Mouse (Mus musculus) intestine, embryonic 15.5 days (tissue): ENCODE measurements around the gene Atp1a1. TPM values are rescaled to one million over a fixed set of nuclear protein-coding genes. Genes with fewer than 3 reads are reported as not detected.

ENCODE experiments used
- ATAC-seq: fragments of 200-750 bp; cut with Nextera tagmentation; 2 replicates; pipeline ENCODE4 v1.8.0; 2017; ENCODE audit warnings: moderate TSS enrichment, moderate library complexity
- H3K27ac ChIP-seq: fragments of 300-500 bp; sonication (generic); 2 replicates; pipeline ENCODE4 v1.5.1; 2015; ENCODE audit warnings: mild to moderate bottlenecking, inconsistent platforms
- H3K27me3 ChIP-seq: fragments of 300-500 bp; sonication (generic); replicated peaks from 2 replicates; pipeline ENCODE4 v1.6.1; 2015; ENCODE audit warnings: inconsistent platforms
- H3K36me3 ChIP-seq: fragments of 300-500 bp; sonication (generic); 2 replicates; pipeline ENCODE4 v1.6.1; 2015; ENCODE audit warnings: inconsistent platforms
- H3K4me1 ChIP-seq: fragments of 300-500 bp; sonication (generic); replicated peaks from 2 replicates; pipeline ENCODE4 v1.6.1; 2015; ENCODE audit warnings: inconsistent platforms
- H3K4me2 ChIP-seq: fragments of 300-500 bp; sonication (generic); replicated peaks from 2 replicates; pipeline ENCODE4 v1.6.1; 2015; ENCODE audit warnings: mild to moderate bottlenecking, inconsistent platforms
- H3K4me3 ChIP-seq: fragments of 300-500 bp; sonication (generic); replicated peaks from 2 replicates; pipeline ENCODE4 v1.5.1; 2015; ENCODE audit warnings: inconsistent platforms
- H3K9ac ChIP-seq: fragments of 300-500 bp; sonication (generic); 2 replicates; pipeline ENCODE4 v1.6.1; 2015; ENCODE audit warnings: inconsistent platforms
- H3K9me3 ChIP-seq: fragments of 300-500 bp; sonication (generic); 2 replicates; pipeline ENCODE4 v1.6.1; 2016; ENCODE audit warnings: inconsistent platforms
- WGBS: fragments of 180-500 bp; shearing (Covaris S2); methylation state at CpG from one replicate; pipeline ENCODE4 v1.1.7; 2015; 5-methylcytosine and 5-hydroxymethylcytosine counted together
- polyA plus RNA-seq: library from polyadenylated mRNA; unstranded; fragments of >200 nt; fragmentation: Nextera tagmentation; extraction: Ambion mirVana; gene quantifications from 2 replicates; pipeline ENCODE4 v1.2.1, GENCODE M21; 2015

Gene Atp1a1
- polyA plus RNA-seq, 1 experiment from 2014 or later: 247 TPM

DNA sequence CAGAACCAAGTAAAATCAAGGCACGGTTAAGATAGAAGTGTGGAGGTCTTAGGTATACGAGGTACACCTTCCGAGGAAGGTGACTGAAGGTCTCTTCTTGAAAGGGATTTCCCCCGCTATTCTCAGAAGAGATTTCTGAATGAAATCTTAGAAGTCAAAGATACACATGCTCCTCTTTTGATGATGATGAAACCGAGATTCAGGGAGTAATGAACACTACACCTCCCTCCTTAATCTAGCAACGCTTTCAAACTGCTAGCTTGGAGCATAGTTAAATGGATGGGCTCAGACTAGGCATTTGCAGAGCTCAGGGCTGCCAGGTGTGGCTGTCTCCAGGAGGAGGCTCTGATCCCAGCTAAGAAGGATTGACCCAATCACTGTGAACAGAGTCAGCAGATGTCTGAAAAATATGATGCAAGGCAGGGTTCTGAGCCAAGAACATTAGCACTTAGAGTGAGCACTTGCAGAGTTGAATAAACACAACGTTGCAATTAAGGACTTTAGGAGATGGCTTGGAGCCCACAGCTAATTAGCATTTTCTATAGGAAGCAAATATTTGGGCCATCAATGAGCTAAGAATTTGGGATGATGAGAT is 2.5 kb upstream of the Atp1a1 start:
- Histone ChIP-seq H3K4me1 (peaks cover 4% of the 10 kb centered on the region; the same call in 1 of the 2 replicates), H3K9ac (no peak overlapping the region), H3K9me3 (no peaks in the 10 kb centered on the region), H3K4me2 (no peak overlapping the region), H3K27ac (no peak overlapping the region), H3K4me3 (no peak overlapping the region), H3K27me3 (no peaks in the 10 kb centered on the region), H3K36me3 (no peaks in the 10 kb centered on the region)
- no peak for ATAC-seq
- WGBS: 74% methylated on average over 7 of the region's 7 CpGs

DNA sequence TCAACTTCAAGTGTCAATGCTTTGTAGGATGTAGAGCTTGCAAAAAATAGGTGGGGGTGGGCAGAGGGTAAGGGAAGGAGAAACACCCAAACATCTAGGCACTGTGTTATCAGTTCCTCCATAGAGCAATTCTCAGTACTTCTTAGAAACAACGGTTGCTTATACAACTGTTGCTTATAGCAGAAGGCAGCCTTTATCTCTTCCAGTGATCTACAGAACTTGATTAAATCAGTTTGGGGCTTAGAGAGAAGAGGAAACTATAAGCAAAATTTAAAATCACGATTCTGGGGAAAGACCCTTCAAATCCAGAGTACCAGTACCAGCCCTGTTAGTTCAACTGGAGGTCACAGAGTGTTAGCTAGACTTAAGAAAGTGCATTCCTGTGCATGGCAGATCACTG is 1.2 kb upstream of the Atp1a1 start:
- Histone ChIP-seq H3K4me2 (no peak overlapping the region), H3K9ac (no peak overlapping the region), H3K4me1 (peaks cover 14% of the 10 kb centered on the region), H3K27ac (no peak overlapping the region), H3K9me3 (no peaks in the 10 kb centered on the region), H3K4me3 (no peak overlapping the region), H3K36me3 (no peaks in the 10 kb centered on the region), H3K27me3 (no peaks in the 10 kb centered on the region)
- ATAC-seq: no peak
- 34% methylated on average over 2 of the region's 2 CpGs for WGBS

DNA sequence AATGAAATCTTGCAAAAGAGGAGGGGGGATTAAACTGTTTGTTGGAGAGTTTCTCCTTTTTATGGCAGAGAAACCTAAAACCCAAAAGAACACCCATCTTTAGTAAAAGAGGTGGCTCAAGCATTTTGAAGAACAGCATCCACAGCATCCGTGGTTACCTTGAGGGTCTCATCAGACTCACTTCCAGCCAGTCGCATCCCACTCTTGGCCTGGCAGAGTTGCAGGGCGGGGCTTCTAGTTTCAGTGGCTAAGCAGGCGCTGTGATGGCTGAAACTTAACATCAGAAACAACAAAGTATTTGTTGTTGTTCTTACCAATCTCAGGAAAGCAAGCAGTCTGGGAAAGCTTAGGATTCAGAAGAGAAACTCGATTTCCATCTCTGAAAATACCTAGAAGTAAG is 807 bp upstream of the Atp1a1 start:
- H3K4me3 ChIP-seq: peak overlapping the region; percentile 93
- no peaks in the 10 kb centered on the region for H3K27me3 ChIP-seq
- no peaks in the 10 kb centered on the region for H3K9me3 ChIP-seq
- H3K27ac ChIP-seq: peak overlapping the region; percentile 98; the same call in 1 of the 2 replicates
- peaks cover 18% of the 10 kb centered on the region for H3K4me1 ChIP-seq
- H3K9ac ChIP-seq: peak overlapping the region; percentile 95; the same call in 1 of the 2 replicates
- WGBS: 28% methylated on average over 5 of the region's 5 CpGs
- no peaks in the 10 kb centered on the region for H3K36me3 ChIP-seq
- peak overlapping the region; percentile 84 for H3K4me2 ChIP-seq
- ATAC-seq: no peak

DNA sequence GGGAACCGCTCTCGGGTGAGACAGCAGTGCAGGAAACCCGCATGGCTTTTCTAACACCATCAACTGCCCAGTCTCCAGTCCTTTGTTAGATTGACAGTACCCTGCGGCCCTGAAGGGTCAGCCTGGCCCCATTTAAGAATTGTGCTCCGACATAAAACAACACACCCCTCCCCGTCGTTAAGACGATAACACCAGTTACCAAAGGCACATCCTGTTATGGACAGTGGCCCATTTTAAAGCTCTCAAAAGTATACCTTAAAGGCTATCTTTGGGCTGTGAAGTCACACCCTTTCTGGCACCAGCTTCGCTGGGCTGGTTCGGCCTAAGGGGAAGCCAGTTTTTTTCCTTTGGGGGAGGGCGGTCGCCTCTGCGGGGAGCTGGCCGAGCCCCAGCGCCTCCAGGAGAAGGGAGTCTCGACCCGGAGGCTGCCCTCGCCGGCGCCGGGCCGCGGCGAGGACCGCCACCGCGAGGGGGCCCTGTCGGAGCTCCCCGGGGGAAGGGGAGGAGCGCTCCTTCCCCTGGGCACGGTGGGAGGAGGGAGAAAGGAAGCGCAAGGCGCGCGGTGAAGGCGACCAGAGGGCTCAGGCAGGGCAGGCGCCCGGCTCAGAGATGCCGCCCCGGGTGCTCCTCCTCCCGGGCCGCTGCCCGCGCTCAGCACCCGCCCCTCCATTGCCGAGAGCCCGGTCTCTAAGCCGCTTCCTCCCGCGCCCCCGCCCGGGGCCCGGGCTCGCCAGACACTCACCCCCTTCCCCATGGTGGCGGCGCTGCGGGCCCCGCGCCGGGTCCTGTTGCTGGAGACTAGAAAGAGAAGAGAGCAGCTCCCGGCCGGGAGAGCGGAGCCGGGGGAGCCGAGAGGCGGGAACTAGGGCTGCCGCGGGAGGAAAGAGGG is 579 bp downstream of the Atp1a1 start:
- Histone ChIP-seq H3K27ac (peak overlapping the region; percentile 98), H3K27me3 (no peaks in the 10 kb centered on the region), H3K9ac (peak overlapping the region; percentile 95), H3K4me3 (peak overlapping the region; percentile 93), H3K4me1 (peaks cover 28% of the 10 kb centered on the region), H3K9me3 (no peaks in the 10 kb centered on the region), H3K4me2 (peak overlapping the region; percentile 84), H3K36me3 (no peaks in the 10 kb centered on the region)
- under 1% methylated on average over 65 of the region's 68 CpGs for WGBS
- peak; percentile 85 for ATAC-seq

DNA sequence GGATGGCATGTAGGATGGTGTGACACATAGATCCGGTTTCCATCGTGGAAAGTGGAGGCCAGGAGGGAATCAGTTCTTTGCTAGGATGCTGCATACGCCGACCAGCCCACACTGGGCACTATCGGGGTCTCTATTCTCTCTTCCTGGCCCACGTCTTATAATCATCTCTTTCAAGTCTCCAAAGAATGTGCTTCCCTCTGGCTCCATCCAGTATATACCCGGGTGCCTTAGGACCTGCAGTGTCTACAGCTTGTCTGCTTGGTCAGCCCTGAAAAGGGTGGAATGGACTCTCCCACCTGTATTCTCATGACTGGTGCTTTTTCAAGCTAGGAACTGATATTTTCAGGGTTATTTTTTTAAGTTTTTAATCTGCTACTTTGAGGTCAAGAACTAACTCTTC is 1.3 kb downstream of the Atp1a1 start:
- WGBS: 19% methylated on average over 7 of the region's 7 CpGs
- H3K9me3 ChIP-seq: no peaks in the 10 kb centered on the region
- peak overlapping the region; percentile 84 for H3K4me2 ChIP-seq
- no peak for ATAC-seq
- peak overlapping the region; percentile 93 for H3K4me3 ChIP-seq
- peak overlapping the region; percentile 98 for H3K27ac ChIP-seq
- H3K4me1 ChIP-seq: peaks cover 34% of the 10 kb centered on the region
- H3K9ac ChIP-seq: peak overlapping the region; percentile 95
- no peaks in the 10 kb centered on the region for H3K27me3 ChIP-seq
- H3K36me3 ChIP-seq: no peaks in the 10 kb centered on the region

DNA sequence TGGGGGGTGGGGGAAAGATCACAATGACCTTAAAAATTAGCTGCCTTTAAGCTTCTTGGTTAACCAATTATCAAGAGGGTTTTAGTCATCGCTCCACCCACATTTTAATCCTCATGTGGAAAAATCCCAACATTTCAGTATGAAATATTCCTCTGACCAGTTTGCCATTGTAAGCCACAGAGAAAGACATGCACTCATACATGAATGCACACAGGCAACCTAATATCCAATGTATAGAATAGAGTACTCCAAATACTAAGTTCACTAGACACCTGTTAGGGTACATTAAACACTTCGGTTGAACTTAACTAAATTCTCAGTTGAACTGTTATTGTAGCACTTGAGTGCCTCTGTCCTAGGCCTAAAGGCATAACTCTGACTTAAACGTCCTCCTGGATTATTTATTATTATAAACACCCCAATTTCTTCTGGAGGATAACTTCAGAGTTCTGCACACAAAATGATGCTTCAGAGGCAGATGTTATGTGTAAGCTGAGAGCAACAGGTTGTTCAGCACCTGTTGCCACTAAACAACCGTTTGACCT is 1.9 kb downstream of the Atp1a1 start:
- Histone ChIP-seq H3K9me3 (no peaks in the 10 kb centered on the region), H3K4me2 (peak overlapping the region; percentile 84), H3K4me3 (peak overlapping the region; percentile 93), H3K27me3 (no peaks in the 10 kb centered on the region), H3K4me1 (peaks cover 40% of the 10 kb centered on the region), H3K9ac (peak overlapping the region; percentile 95; the same call in 1 of the 2 replicates), H3K27ac (peak overlapping the region; percentile 98; the same call in 1 of the 2 replicates), H3K36me3 (no peaks in the 10 kb centered on the region)
- WGBS: 44% methylated on average over 4 of the region's 4 CpGs
- ATAC-seq: no peak

DNA sequence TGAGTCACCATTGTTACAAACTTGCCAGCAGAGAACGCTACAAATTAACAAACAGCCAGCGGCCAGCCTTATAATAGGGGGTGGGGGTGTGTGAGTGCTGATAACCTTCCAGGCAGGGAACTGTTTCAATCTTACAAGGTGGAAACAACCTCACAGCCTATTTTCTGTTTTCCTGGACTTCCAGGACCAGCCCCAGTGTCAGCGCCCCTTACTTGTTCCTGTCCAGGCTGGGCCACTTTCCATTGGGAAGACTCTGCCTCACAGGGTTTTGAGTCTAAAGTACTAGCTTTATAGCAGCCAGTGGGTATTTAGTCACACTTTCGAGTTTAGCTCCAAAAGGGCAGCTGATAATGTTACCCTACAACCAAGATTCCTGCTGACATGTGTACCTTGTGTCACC is 2.8 kb downstream of the Atp1a1 start:
- WGBS: 27% methylated on average over 4 of the region's 4 CpGs
- Histone ChIP-seq H3K9ac (0 out of 2 replicates have a peak overlapping the region, but pooled peaks have one; percentile 21), H3K36me3 (no peaks in the 10 kb centered on the region), H3K4me1 (peaks cover 47% of the 10 kb centered on the region), H3K27ac (peak overlapping the region; percentile 66), H3K4me2 (peak overlapping the region; percentile 84), H3K4me3 (peak overlapping the region; percentile 15), H3K27me3 (no peaks in the 10 kb centered on the region), H3K9me3 (no peaks in the 10 kb centered on the region)
- 0 out of 2 replicates have a peak, but pooled peaks have one; percentile 0 for ATAC-seq

DNA sequence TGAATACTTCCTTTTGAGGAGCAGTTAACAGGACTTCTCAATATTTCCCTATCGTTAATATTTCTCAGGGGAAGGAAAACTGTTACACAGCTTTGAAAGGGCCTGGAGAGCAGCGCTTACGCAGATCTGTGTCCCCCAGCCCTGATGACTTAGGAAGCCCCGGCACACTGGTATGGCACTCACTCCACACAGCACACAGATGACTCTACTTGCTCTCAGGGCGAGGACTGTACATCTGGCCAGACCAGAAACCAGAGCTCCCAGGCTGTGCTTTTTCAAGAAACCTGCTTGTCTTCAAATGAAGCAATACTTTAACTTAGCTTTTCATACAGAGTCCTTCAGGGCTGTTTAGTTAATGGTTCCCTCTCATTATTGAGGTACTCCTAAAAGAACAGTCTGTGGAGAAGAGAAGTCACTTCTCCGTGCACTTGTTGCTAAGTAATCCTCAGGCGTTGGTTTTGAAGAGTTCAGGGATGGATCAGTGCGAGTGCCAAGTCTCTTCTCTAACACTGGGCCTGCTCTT is 3.4 kb downstream of the Atp1a1 start:
- peak overlapping the region; percentile 15 for H3K4me3 ChIP-seq

DNA sequence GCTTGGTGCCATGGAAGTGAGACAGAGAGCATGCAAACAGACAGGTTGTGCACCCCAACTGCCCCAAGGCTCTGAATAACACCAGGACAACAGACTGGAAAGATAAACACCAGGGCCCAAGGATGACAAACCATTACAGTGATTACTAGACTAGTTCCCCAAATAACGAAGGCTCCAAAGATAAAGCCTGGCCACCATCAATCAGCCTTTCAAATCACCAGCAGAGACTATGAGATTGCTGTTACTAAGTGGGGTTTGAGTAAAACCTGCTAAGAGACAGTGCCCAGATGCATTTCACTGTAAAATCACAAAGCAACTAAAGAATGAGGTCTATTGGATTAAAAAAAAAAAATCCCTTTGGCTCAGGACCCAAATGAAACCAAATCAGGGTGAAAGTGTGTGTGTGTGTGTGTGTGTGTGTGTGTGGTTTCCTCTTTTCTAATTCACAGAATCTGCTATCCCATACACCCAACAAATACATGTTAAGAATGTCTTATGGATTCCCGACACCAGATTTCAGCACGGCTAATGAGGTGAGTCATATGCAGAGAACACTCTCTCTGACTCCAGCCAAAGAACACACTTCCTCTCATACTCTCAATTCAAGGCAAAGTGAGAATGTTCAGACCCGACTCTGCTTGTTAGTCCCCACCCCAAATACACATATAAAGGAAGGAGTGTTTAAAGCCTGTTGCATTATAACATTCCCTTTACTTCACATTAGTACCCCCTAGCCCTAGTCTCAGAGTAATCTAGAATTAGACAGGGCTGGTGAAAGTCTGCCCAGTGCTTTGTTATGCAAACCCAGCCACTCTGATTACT is 4.4 kb downstream of the Atp1a1 start:
- no peak for ATAC-seq
- H3K9me3 ChIP-seq: no peaks in the 10 kb centered on the region
- WGBS: 10% methylated on average over 4 of the region's 4 CpGs
- H3K4me1 ChIP-seq: peaks cover 55% of the 10 kb centered on the region
- peak overlapping the region; percentile 84 for H3K4me2 ChIP-seq
- H3K27me3 ChIP-seq: no peaks in the 10 kb centered on the region
- no peak overlapping the region for H3K4me3 ChIP-seq
- 0 out of 2 replicates have a peak overlapping the region, but pooled peaks have one; percentile 3 for H3K9ac ChIP-seq
- no peaks in the 10 kb centered on the region for H3K36me3 ChIP-seq
- 0 out of 2 replicates have a peak overlapping the region, but pooled peaks have one; percentile 19 for H3K27ac ChIP-seq

More for the DNA sequence above, 3.4 kb downstream of the Atp1a1 start:
- no peaks in the 10 kb centered on the region for H3K27me3 ChIP-seq
- WGBS: 46% methylated on average over 8 of the region's 8 CpGs
- peak overlapping the region; percentile 24; the same call in 1 of the 2 replicates for H3K9ac ChIP-seq
- 0 out of 2 replicates have a peak overlapping the region, but pooled peaks have one; percentile 19 for H3K27ac ChIP-seq
- H3K36me3 ChIP-seq: no peaks in the 10 kb centered on the region
- peaks cover 53% of the 10 kb centered on the region for H3K4me1 ChIP-seq
- no peaks in the 10 kb centered on the region for H3K9me3 ChIP-seq
- H3K4me2 ChIP-seq: peak overlapping the region; percentile 84
- no peak for ATAC-seq

DNA sequence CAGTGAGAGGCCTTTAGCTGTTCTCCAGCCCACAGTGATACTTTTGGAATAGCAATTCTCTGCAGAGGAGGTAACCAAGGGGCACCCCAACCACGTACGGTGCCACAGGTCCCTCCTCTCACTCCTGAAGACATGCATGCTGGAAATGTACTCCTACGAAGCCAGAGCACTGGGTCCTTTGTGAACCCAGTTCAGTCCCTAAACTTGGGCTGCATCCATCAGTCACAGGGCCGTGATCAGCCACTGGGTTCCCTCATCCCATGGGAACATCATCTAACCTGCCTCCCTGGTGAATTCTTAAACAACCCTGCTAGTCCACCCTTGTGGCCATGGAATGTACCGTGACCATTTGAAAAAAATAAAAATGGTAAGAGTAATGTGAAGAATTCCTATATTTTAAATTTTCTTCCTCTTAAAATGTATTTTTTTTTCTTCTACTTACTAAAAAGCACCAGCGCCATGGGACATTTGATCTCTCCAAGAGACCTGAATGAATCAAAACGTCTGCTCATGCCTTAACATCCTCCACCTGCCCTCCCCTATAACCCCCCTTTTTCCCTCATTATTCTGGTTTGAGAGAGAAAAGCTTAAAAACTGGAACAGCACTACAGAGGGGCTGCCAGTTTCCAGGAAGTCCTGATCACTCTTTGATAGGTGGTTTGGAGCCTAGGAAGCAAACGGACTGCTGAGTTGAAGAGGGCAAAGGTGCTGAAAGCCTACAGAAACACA is 5.1 kb downstream of the Atp1a1 start:
- H3K36me3 ChIP-seq: 0 out of 2 replicates have a peak, but pooled peaks cover 2% of the 10 kb centered on the region
- H3K9me3 ChIP-seq: no peaks in the 10 kb centered on the region
- H3K4me3 ChIP-seq: no peak overlapping the region
- H3K4me2 ChIP-seq: peak overlapping the region; percentile 33
- no peak overlapping the region for H3K27ac ChIP-seq
- peaks cover 55% of the 10 kb centered on the region for H3K4me1 ChIP-seq
- no peak for ATAC-seq
- WGBS: 64% methylated on average over 8 of the region's 8 CpGs
- no peaks in the 10 kb centered on the region for H3K27me3 ChIP-seq
- 0 out of 2 replicates have a peak overlapping the region, but pooled peaks have one; percentile 3 for H3K9ac ChIP-seq
